Mouse (Mus musculus) liver, adult (tissue): ENCODE measurements around the gene Gm21294.
"Not testable (repeated sequence)": the region's sequence is repeated elsewhere in the genome, so short reads cannot be mapped to it uniquely, and the experiment has no call there.

Experiments
- GATA4 ChIP-seq: IDR thresholded peaks from 2 replicates; pipeline ENCODE4 v1.6.1; 2014; ENCODE audit warnings: mild to moderate bottlenecking, low read length; ENCODE audit not compliant: insufficient replicate concordance

The Gm21294 gene

GRCm38 (mm10) chrY:89052506-89052905 is at the start of gene Gm21294:
Gm21294 (plus strand) TSS chrY:89052806.
- TF ChIP-seq GATA4: not testable (repeated sequence)
